Mouse (Mus musculus) lung, postnatal 0 days (tissue): Measurements from ENCODE around the gene Erich4.

Source experiments
- CTCF ChIP-seq: IDR thresholded peaks from 2 replicates; pipeline ENCODE4 v1.5.1; 2016; ENCODE audit warnings: antibody characterized with exemption, mild to moderate bottlenecking
- EP300 ChIP-seq: IDR thresholded peaks from 2 replicates; pipeline ENCODE4 v1.6.1; 2016; ENCODE audit warnings: antibody characterized with exemption, mild to moderate bottlenecking, control low read depth

GRCm38 (mm10) chr7:25651281-25651680 lies 35.6 kb upstream of the Erich4 start:
- no peak for TF ChIP-seq CTCF
- no peak for TF ChIP-seq EP300
